Mouse (Mus musculus): Measurements from ENCODE around the gene Dclk1.
A peak's percentile ranks its signal among the peaks of the same experiment; 100 is the strongest.

Gene Dclk1

DNA sequence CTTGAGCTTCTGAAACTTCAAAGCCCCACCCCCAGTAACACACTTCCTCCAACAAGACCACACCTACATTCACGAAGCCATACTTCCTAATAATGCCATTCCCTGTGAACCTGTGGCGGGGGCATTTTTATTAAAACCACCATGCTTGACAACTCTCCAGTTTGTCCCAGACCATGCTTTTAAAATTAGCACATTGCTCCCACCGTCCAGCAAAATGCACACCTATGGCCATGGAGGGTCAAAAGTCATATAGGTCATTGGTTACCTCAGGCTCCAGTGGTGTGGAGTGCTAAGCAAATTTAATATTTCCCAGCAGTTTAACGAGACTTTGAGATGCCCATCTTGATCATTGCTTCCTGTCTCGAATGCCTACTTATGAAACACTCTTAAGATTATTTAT, 23.9 kb downstream of the Dclk1 start:
- no peak for DNase-seq

DNA sequence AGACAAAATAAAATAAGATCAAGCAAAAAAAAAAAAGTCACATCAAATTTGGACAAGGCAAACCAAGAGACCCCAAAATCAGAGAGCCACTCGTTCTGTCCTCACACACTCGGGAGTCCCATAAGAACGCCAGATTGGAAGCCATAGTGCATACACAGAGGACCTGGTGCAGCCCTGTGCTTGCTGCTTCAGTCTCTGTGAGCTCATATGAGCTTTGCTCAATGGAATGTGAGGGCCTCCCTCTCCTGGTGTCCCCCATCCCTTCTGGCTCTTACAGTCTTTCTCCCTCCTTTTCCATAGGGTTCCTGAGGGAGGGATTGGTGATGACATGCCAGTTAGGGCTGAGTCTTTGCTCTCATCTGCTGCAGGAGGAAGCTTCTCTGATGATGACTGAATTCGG, 27.6 kb downstream of the Dclk1 start:
- DNase-seq = no peak

DNA sequence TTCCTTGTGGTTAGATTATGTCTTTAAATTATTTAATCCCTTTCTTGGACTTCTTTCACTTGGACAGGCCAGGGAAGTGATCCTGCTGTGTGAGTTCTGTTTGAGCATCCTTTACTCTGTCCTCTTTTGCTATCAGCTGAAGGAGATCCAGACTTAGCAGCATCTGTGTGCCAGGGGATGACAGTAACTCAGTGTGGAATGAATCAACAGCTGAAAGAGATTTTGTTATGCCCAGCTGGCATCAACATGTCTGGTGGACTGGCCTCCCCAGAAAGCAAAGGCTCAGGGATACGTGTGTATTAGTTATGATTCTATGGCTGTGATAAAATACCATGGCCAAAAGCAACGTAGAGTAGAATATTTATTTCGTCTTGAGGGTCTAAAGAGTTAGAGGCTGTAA, 28.2 kb downstream of the Dclk1 start:
- no peak for DNase-seq

DNA sequence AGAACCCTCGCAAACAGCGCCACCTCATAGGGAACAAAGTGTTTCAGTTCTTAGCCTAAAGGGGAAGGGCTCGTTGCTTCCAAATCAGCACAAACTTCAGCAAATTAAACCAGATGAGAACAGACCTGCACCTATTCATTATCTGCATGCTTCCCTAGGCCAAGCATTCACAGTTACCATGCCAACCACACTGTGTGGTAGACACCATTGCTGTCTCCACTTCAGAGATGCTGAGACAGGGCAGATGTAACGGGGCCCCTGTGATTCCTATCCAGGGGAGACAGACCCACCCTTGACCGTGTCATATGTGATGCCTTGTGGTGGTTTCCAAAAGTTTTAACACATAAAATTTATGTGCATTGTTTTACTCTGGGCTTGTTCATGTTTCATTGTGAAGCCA, 28.8 kb downstream of the Dclk1 start:
- DNase-seq = no peak

DNA sequence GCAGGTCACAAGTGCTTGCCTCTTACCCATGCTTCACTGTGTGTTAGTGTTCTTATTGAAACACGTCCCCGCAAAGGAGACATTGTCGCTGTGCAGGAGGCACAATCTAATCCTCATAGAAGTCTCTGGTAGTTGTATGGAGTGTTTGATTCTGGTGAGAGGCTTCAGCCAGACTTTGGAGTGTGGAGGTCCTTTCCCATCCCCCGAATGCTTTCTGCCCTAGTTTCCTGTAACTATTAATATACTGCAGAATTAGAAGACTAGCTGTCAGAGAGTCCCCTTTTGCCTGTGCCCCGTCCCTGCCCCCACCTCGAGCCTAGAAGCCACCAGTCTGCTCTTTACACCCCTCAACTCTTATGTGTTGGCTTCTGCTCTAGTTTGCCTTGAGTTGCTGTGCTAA, 30.4 kb downstream of the Dclk1 start:
- DNase-seq = no peak

DNA sequence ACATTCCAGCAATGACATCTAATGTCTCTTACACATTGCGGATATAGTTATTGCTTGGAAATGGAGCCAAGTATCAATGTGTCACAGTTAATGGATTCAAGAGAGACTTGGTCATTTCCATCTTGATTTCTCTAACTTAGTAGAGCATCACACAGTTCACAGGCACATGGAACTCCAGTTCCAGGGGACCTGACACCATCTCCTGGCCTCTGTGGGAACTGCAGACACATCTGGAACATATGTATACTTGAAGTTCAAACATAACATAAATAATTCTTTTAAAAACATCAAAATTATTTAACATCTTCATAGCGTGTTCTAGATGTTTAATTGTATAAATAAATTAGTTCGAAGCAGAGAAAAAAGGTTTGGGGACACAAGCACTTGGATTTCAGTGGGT, 34.3 kb downstream of the Dclk1 start:
- DNase-seq = peak; percentile 29 to 32

DNA sequence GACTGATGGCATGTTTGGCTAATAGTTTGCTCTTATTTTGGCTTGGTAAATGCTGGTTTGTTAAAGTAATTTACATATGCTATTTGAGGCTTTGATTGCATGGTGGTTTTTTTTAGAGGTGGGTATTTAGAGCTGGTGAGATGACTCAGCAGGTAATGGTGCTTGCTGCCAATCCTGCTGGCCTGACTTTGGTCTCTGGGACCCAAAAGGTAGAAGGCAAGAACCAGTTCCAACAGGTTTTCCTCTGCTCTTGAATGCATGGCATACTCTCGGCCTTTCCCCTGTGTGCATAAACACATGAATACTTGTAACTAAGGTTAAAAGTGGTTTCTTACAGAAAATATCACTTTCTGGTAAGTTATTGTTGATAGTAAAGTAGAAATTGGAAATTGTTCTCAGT, 34.7 kb downstream of the Dclk1 start:
- DNase-seq = no peak

DNA sequence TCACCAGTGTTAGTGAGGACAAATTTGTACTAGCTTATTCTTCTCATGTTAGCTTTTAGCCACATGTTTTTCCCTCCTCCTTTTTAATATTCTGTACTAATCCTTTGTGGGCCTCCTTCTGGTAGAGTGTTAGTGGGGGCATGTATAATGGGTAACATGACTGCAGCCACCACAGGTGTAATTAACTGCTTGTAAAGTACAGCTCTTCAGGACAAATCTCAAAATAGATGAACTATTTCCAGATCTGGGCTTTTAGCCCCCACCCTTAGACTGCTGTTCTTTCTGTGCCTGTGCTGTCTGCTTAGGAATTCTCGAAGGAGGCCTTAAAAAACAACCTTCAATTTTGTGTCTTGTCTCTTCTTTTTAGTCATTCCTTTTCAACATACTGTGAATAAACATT, 35.7 kb downstream of the Dclk1 start:
- no peak for DNase-seq

DNA sequence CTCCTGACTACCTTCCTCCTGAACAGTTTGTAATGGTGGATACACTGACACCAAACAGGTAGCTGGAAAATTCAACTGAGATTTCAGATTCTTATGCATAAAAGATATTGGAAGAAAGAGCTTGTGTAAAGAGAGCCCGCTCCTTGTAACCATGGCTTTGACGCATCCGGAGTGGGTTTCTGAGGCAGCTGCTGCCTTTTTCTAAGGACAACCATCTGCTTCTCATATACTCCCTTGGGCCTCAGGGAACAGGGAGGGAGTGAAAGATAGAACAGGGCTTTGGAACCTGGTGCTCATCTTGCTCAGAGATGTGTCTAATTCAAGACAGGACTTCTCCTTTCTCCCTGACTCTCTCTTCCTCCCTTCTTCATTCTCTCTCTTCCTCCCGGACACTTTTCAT, 37.8 kb downstream of the Dclk1 start:
- no peak for DNase-seq

DNA sequence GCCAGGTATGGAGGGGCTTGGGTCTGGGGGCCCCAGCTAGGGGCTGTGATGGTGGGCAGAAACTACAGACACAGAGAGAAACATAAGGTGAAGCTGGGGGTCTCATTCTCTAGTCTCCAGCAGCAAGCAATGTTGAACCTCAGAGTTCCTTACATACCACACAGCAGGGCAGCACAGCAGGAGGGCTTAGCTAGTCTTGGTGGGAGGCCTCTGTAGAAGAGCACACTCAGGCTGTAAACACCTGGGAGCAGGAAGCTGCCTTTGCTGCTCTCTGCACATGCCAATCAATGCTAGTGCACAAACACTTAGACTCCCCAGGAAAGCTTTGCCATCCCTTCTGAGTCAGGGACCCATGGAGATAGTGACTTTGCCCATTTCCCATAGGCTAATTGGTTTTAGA, 38.3 kb downstream of the Dclk1 start:
- no peak for DNase-seq

DNA sequence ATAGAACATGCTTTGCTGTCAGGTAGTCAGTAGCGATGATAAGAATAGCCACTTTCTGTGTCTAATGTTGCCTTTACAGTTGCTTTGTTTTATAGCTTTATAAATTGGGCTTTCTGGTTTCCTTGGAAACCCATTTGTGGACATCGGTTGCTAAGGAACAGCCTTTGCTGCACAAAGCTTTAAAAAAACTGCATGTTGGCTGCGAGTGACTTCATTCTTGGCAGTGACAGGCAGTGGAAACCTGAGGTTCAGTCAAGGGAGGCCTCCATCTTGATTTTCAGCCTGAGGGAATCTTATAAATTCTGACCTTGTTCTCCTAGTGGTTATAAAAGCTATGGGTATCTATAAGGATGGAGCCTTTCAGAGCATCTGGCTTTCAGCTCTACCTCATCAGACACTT, 42.1 kb downstream of the Dclk1 start:
- DNase-seq = no peak

DNA sequence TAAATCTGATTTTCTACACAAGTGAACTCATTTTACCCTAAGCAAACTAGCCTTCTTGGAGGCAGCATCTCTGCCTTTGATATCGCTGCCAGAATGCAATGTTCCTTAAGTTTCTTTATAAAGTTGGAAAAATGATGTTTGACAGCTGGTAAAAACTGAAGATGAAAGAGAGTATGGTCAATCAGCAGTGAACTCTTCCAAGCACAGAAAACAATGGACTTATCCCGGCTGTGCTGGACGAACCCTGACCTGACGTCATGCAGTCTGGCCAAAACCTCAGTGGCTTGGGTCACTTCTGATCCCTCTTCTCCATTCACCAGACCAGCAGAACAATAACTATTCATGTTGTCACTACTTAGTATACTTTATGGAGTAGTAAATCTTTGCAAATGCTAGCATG, 46.6 kb downstream of the Dclk1 start:
- peak; percentile 46 to 64 for DNase-seq

DNA sequence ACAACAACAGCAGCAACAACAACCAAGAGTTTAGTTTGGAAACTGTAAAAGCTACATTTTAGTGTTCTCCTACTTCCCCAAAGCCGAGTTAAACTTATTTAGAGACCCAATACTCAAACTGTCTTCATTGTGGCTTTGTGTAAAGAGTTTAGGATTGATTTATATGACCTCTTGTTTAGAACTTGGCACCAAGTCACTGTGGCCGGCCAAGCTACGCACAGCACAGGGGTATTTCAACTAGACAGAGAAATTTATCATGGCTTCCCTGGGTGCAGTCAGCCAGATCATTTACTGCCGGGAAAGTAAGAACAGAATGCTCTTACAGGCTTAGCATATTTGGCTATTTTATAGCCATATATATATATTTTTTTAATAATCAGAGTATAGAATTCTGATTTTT, 49.8 kb downstream of the Dclk1 start:
- peak; percentile 25 to 42 for DNase-seq

DNA sequence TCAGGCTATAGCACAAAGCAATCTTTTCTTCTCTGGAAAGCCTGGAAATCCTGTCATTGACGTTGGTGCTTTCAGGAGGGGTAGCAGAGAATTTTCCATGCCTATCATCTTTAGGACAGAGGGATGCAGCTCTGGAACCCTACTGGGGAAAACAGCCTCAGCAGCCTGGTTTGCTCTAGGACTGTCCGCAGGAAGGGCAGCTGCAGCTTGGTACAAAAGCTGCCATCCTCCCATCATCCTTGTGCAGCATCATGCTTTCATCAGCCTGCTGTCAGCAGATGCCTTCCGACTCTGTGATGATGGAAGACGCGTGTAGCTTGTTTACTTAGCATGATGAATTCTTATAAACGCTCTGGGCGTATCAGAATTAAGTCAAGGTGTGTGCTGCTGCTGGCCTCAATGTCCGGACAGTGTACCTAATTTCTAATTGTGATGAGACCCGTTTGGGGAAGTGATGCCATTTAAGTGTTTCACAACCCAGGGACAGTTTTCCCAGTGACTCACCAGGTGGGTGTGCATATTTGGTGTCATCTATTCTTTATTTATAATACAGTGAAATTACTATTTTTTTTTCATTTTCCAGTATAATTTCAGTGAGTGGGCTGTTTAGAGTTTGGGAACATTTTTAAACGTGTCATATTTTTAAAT, 50.7 kb downstream of the Dclk1 start:
- no peak for DNase-seq

DNA sequence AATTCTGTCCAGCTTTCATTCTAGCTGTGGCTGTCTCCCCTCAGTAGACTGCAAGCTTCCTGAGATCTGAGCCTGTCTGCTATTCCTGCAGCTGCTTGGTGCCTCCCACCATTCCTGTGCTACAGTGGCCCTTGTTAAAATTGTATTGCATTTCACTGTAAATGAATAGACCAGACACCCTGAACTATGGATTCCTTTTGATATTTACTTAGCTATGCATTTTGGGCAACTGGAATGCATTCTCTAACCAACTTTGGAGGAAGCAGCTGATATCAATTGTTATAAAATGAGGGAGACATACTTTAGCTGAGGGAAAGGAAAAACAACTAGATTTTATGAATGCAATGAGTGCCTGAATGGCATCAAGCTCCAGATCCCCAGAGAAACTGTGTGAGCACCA, 63.5 kb downstream of the Dclk1 start:
- DNase-seq = no peak

DNA sequence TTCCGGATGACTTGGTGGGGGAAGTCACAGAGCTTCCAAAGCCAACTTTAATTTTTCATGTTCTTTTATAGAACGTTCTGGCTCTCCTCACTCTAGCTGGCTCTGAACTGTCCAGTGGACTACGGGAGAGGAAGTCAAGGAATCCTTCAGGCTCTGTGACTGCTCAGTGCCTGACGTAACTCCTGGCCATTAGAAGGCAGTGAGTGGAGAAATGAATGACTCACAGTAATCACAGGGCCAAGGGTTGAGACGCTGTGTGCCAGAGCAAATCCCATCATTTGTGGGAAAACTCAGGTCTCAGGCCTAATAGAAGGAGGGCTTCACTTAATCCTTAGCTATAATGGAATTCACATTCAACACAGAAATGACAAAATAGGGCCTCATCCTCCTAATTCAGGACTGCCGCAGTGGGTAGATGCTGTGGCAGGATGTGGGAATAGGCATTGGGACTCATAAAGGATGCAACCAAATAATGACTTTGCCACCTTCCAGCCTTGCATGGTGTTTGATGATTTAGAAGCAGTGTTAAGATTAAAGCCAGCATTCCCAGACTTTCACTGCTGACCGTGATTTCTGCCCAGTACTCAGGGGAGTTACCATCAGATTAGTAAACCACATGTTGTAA, 65.5 kb downstream of the Dclk1 start:
- DNase-seq = peak in 1 of 2 experiments; percentile 19

DNA sequence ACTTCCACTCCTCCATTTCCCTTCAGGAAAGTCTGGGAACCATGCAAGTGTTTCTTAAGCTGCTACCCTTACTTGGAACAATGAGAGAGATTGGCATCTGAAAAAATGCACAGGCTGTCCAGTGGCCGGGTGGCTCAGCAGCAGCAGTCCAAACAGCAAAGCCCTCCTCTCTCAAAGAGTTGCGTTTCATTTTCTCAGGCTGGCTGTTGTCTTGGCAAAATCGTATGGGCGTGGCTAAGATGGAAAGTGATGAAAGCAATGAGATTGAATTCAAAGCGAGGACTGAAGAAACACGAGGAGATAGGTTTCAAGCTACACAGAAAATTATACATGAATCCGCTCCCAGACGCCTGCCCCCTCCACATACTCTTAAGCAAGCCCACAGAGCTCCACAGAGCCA, 67.8 kb downstream of the Dclk1 start:
- no peak for DNase-seq

DNA sequence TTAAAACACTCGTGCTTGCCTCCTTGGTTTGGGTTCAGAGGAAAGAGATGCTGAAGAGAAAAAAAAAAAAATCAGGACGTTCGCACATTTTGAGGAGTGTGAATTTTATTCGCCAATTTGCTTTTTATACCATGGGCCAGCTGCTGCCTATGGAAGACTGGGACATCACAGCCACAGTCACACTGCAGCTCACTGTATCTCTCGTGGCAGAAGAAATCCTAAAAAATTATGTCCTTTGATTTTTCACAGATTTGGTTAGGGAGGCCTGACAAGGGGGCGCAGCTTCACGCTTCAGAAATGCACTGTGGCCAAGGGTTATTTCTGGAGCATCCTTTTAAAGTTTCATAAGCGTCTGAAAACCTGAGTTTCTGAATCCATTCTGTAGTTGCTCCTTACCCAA, 73.7 kb downstream of the Dclk1 start:
- no peak for DNase-seq

DNA sequence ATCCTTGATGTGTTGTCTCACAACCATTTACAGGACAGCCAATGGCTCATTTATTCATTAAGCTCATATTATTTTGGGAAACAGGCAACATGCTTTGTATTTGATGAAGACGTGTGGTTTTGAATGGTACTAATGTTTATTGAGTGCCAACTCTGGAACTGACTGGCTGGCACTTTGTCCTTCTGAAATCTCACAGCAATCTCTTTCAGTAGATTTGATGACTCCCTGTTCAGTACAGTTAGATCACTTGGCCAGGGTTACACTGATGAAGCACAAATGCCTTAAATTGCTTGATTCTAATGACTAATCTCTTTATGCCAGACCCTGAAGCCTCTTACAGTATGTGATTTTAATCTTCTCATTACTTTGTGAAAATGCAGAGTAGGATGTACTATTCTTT, 75.9 kb downstream of the Dclk1 start:
- DNase-seq = no peak

DNA sequence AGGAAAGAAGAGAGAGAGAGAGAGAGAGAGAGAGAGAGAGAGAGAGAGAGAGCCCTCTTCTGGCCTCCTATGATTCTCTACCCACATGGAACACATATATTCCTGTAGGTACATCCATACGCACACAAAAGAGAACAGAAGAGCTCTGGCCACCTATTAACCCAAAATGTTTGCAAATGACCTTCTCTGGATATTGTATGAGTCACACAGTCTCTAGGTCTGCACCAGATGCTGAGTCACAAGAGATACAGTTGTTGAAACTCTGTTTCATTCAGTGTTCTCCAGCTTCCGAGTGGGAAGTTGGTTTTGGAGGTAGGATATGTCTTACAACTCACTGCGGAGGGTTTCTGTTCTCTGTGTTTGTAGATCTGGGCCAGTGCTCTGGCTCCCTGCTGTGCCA, 78.4 kb downstream of the Dclk1 start:
- no peak for DNase-seq

DNA sequence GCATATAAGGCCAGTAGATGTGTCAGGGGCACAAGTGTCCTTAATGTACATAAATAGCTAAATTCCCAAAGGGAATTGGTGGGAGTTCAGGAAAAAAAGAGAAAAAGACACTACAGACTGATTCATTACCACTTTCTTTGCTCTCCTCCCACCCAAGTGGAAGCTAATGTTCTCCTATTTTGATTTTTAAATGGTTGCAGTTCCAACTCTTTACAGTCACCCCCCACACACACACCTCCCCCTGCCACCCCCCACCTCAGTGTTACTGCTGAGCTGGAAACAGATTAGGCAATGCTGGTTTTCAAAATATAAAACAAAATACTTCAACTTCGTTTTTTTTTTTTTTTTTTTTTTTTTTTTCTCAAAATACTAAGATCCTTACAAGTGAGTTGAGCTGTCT, 81.9 kb downstream of the Dclk1 start:
- no peak for DNase-seq

DNA sequence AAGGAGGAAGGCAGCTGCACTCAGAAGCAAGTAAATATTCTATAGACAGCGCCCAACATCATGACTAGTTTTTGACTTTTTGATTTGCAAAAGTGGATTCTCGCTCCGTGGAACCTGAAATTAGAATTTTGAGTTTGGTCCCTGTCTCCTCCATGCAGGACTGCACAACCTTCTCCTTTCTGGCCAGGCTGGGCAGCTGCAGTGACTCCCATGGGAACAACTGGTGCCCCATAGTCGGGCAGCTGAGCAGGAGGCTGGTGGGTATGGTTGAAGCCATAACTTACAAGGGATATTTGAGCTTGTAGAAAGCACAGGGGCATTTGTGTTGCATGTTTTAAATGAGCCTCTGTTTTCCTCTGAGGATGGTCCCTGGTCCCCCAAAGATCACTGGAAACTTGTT, 88.3 kb downstream of the Dclk1 start:
- no peak for DNase-seq

DNA sequence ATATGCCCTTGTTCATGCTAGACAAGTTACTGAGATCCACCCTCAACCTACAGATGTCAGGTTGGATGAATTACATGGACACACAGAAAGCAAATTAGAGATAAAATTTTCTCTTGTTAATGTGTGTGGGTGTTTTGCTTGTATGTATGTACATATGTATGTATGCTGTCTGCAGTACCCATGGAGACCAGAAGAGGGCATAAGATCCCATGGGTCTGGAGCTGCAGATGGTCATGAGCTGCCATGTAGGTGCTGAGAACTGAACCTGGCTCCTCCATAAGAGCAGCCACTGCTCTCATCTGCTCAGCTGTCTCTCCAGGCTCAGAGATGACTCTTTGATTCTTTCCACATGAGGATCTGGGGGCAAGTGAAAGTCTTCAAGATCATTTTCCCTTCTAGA, 89.5 kb downstream of the Dclk1 start:
- no peak for DNase-seq

DNA sequence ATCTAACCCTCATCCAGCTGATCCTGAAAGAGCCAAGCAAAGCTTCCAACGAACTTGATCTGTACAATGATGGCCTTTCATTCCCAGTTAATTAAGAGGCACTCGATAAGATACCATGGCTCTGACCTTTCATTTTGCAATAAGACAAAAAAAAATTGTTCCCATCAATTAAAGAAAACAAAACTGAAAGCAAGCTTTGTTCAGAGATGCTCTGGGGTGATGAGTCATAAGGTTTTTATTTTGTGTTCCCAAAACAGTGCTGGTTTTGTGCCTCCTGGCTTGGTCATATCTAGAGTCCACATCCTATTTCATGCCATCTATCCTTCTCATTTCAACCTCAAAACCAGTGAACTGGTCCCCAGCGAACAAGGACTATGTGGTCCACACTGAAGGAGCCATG, 91.3 kb downstream of the Dclk1 start:
- DNase-seq = no peak

DNA sequence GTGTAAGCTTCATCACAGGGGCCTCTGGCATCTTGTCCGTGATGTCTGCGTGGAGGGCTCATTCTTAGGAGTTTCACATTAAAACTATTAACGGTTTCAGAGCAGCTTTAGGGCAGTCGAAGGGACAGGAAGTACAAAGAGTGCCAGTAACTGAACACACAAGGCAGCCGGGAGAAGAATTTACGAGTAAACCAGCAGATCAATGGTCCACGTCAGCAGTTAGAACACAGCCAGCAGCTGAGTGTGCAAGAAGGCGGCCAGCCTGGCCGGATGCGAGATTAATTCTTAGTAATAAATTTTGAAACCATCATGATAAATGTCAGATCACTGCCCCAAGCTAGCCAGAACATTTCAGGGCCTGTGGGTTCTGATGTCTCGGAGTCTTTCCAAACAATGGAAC, 94.7 kb downstream of the Dclk1 start:
- peak; percentile 68 to 78 for DNase-seq
